Mouse (Mus musculus) heart, adult 18-20 months (tissue): ENCODE data around the gene Gpd1. TPM values are rescaled to one million over a fixed set of nuclear protein-coding genes. Genes with fewer than 3 reads are reported as not detected.
"Not testable (repeated sequence)": the region's sequence is repeated elsewhere in the genome, so short reads cannot be mapped to it uniquely, and the experiment has no call there.

Source experiments
- DNase-seq, 2 experiments: peaks; one replicate each; pipeline ENCODE4 v3.0.0; 2021 to 2022; ENCODE audit warnings: mixed read lengths in 1 of 2
- total RNA-seq, 2 experiments: library from RNA; stranded (reverse); gene quantifications; 2 replicates each; pipeline ENCODE4 v1.2.3; 2021

Gene Gpd1
- total RNA-seq, 2 experiments from 2014 or later: 53.9 to 160 TPM

GRCm38 (mm10) chr15:99771601-99772276, 54.4 kb downstream of the Gpd1 start:
- DNase-seq: peak; percentile 27 to 69

GRCm38 (mm10) chr15:99772277-99772880, 55.1 kb downstream of the Gpd1 start:
- DNase-seq: peak; percentile 90 to 95

- DNase-seq: not testable (repeated sequence)
Observed at GRCm38 (mm10) chr15:99772881-99772924, 55.4 kb downstream of the Gpd1 start, which contains the start of gene Cers5. Gene Cers5, minus strand, starts transcription at chr15:99772885.

- no peak for DNase-seq
Observed at GRCm38 (mm10) chr15:99772925-99773324, 55.6 kb downstream of the Gpd1 start.

Other genes with a start within 250 kb of the Gpd1 start
- 1 to 10 TPM; 3.7 to 3.9 TPM for gene Bcdin3d, start 242.8 kb upstream of the Gpd1 start, total RNA-seq
- gene Faim2, start 189.3 kb upstream of the Gpd1 start, total RNA-seq: under 1 TPM; 0.22 to 0.28 TPM
- gene Aqp2, start 138.5 kb upstream of the Gpd1 start, total RNA-seq: not detected
- 1 to 10 TPM in 1 of 2 experiments, under 1 TPM in 1; 0.30 to 2.5 TPM for gene Aqp5, start 126.7 kb upstream of the Gpd1 start, total RNA-seq
- gene Aqp6, start 116.1 kb upstream of the Gpd1 start, total RNA-seq: under 1 TPM in 1 of 2 experiments, not detected in 1; 0.25 TPM
- 1 to 10 TPM in 1 of 2 experiments, under 1 TPM in 1; 0.82 to 1.6 TPM for gene Racgap1, start 65.9 kb upstream of the Gpd1 start, total RNA-seq
- under 1 TPM in 1 of 2 experiments, not detected in 1; 0.49 TPM for gene Asic1, start 47.1 kb upstream of the Gpd1 start, total RNA-seq
- gene Smarcd1, start 15.4 kb upstream of the Gpd1 start, total RNA-seq: 10 to 100 TPM; 18.6 to 19.0 TPM
- 1 to 10 TPM; 2.4 to 4.3 TPM for gene Gm17349, start 12.0 kb upstream of the Gpd1 start, total RNA-seq
- 100 to 1,000 TPM; 238 to 271 TPM for gene Cox14, start 8.1 kb downstream of the Gpd1 start, total RNA-seq
- gene Cers5, start 55.4 kb downstream of the Gpd1 start, total RNA-seq: 10 to 100 TPM; 16.6 to 19.9 TPM
- 10 to 100 TPM; 14.3 to 16.1 TPM for gene Lima1, start 157.9 kb downstream of the Gpd1 start, total RNA-seq
- under 1 TPM; 0.07 to 0.15 TPM for gene Fam186a, start 249.5 kb downstream of the Gpd1 start, total RNA-seq